In the genomic region with DNA sequence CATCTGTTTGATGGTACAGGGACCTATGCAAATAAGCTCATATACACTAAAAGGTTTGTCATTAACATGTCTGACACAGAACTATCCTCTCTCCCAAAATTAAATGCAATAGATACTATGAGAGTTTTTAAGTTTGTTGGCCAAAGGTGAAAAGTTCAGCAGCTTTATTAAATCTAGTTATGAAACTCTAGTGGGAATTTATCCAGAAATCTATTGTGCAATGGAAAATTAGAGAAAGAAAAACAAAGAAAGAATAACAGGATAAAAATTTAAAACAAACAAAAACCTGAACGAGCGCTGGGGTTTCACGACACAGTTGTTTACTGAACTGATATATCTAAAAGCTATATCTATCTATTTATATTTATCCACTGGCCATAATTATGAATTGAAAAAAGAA, we compare ENCODE assay signal across 12 mouse cellular contexts.
"Had no signal": no experiment of that assay in that cellular context is flagged by ENCODE, and none has a peak within 500 bp of the region (broad histone marks: within the 10 kb centered on the region; RNA-seq: fewer than 3 reads in every experiment).

No protein-coding gene starts in this region.

- DNase-seq: lung, postnatal 4 days; right cerebral cortex, postnatal 14 days; thymus, adult 2 months; thymus, postnatal 25 days; thymus, postnatal 4 days had no signal

- H3K4me1 ChIP-seq: liver, embryonic 12.5 days; midbrain, embryonic 12.5 days; neural tube, embryonic 12.5 days; stomach, embryonic 15.5 days had no signal

- H3K36me3 ChIP-seq: liver, embryonic 12.5 days; midbrain, embryonic 10.5 days; midbrain, embryonic 12.5 days; neural tube, embryonic 12.5 days; stomach, embryonic 15.5 days had no signal

- H3K9ac ChIP-seq: liver, embryonic 12.5 days; liver, embryonic 14.5 days; midbrain, embryonic 12.5 days; neural tube, embryonic 12.5 days; stomach, embryonic 15.5 days had no signal

- H3K4me3 ChIP-seq: liver, embryonic 12.5 days; midbrain, embryonic 10.5 days; midbrain, embryonic 12.5 days; neural tube, embryonic 12.5 days; stomach, embryonic 15.5 days had no signal

- H3K27ac ChIP-seq: liver, embryonic 12.5 days; liver, embryonic 14.5 days; midbrain, embryonic 10.5 days; midbrain, embryonic 12.5 days; neural tube, embryonic 12.5 days; stomach, embryonic 15.5 days; stomach, postnatal 0 days had no signal

- H3K27me3 ChIP-seq: liver, embryonic 12.5 days; midbrain, embryonic 12.5 days; neural tube, embryonic 12.5 days; stomach, embryonic 15.5 days had no signal

- H3K4me2 ChIP-seq: liver, embryonic 12.5 days; midbrain, embryonic 12.5 days; neural tube, embryonic 12.5 days; stomach, embryonic 15.5 days had no signal

- ATAC-seq: liver, embryonic 12.5 days had no signal

- H3K9me3 ChIP-seq: liver, embryonic 12.5 days; midbrain, embryonic 10.5 days; midbrain, embryonic 12.5 days; neural tube, embryonic 12.5 days; stomach, embryonic 15.5 days had no signal
